Mouse (Mus musculus) left cerebral cortex, adult 9 months (tissue): Measurements from ENCODE around the gene Wfdc21.

Experiments used
- DNase-seq, 2 experiments: peaks; one replicate each; pipeline ENCODE4 v3.0.0; 2022; ENCODE audit warnings: low spot score in 2 of 2

The Wfdc21 gene

DNA sequence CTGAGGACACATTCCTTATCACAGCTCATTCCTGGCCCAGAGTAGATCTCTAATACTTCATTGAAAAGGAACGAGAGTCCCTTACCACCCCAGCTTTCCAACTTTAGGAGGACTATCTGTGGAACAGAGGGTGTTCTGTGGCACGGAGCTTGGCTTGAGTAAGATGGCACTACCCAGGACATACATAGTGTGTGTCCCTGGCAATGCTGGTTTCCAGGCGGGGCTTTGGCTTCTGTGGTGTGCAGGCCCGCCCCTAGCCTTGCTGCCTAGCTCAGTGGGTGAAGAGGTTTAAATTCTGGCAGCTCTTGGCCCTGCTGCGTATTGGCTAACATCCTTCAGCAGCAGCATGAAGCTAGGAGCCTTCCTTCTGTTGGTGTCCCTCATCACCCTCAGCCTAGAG is at the start of gene Wfdc21:
Wfdc21 (plus strand) TSS at position 260 of the 400 bp plus-strand sequence.
- no peak for DNase-seq

DNA sequence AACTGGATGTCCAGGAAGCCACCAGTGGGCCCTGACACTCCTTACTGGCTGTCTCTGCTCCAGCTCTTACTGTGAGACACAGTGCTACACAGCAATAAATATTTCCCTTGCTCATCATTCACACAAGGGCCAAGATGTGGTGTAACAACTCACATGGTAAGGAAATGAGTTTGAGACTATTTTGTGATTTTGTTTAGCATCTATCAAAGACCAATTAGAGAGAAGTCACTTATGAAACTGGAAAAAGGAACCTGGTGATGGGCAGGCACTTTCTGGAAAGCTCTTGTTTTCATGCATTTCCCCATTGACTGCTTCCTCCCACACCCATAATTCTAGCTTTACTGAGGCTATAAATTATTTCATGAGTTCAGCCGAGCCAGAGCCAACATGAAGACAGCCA is 43.0 kb upstream of the Wfdc21 start, which contains the start of gene Wfdc17:
Wfdc17 (plus strand) TSS at position 287 of the 400 bp plus-strand sequence.
- DNase-seq: no peak

DNA sequence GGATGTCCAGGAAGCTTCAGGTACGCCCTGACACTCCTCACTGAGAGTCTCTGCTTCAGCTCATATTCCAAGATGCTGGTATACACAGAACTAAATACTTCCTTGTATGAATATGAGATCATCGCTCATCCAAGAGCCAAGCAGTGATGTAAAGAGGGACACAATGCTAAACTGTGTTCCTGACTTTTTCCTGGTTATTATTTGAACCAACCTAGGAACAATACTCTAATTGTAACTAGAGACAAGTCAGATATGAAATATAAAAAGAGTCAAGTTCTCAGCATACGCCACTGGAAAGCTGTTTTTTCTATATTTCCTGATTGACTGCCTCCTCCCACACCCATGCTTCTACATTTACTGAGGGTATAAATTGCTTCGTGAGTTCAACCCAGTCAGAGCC is 38.0 kb upstream of the Wfdc21 start, which contains the start of gene Wfdc18:
Wfdc18 (plus strand) TSS at position 301 of the 400 bp plus-strand sequence.
- no peak for DNase-seq

DNA sequence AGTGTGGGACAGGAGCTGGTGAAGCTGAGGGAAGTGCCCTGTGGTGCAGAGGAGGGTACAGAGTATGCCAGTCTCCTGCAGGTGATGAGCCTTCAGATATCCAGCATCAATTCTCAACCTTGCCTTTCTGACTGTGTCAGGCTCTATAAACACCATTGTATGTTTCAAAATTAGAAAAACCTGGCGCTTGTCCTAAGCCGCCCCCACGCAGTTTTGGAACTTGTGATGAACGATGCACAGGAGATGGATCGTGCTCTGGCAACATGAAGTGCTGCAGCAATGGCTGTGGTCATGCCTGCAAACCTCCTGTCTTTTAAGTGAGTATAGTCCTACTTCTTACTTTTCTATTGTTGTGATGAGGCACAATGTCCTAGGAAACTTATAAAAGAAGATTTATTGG is 37.1 kb upstream of the Wfdc21 start:
- peak in 1 of 2 experiments; percentile 21 for DNase-seq

DNA sequence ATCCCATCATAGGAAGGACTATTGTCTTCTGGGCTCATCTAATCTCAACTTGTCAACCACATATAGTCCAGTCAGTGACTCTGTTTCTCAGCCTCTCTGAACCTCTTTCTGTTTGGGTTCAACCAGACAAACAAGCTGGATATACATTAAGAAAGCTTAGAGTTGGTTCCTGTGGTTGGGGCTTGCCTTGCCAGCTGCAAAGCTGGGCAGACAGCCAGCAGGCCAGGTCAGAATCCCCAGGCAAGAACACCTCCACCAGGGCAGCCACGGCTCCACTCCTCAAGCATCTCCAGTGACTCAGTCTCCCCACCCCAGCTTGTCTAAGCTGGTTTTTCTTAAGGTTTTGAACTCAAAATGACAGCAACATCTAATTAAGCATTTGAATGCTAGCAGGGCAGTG is 34.1 kb upstream of the Wfdc21 start:
- no peak for DNase-seq

DNA sequence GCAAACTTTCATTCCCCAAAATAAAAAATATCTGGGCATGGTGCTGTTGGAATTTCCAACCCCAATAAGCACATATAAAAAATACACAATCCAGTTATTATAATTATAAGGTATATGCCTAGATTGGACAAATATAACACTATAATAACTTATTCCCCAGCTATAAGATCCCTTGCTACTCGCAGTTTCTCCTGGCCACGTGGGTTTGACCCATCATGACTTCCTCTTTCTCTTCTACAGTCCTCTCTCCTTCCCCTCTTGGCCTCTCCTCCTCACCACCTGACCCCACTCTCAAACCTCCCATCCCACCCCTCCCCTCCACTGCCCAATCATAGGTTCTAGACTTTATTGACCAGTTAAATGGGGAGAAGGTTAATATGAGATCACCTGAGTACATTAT is 32.8 kb upstream of the Wfdc21 start:
- DNase-seq: no peak

DNA sequence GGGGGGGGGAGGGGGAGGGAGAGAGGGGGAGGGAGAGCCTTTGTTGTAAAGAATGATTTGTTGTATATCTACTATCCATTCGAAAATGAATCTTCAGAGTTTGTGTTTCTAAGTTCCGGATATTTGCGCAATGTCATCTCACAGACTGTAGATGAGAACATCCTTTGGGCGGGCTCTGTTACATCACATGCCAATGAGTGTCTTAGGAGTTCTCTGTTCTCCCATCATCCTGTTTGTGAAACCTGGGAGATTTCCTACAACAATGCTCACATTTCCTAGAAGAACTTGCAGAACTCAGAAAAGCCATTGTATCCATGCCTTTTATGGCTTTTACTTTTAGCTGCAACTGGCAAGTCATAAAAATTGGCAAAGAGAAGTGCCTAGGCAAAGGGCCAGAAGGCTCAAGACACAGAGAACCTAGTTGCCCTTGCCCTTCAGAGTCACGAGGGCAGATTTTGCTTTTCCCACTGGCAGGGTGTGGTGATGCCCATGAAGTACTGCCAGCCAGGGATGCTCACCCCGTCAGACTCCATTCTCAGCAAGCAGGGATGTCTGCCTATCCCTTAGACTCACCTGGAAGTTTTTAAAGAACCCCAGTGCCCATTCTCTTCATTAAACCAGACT is 29.6 kb upstream of the Wfdc21 start:
- DNase-seq: no peak

DNA sequence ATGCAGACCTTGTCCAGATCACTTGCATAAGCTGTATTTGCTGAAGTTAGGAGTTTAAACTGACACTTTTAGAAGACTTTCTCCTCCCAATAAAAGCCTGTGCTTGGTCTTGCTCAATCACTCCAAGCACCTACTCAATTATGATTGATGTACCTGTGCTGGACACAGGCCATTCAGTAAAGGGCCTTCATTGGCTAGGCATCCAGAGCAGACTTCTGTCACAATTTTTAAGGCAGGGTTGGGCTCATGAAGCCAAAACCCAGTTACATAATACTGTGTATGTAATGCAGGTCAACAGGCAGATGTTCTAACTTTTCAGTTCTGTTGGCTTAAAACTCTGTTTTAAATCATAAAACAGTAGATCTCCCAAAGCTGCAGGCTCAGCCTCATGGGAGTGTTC is 26.0 kb upstream of the Wfdc21 start:
- DNase-seq: no peak

DNA sequence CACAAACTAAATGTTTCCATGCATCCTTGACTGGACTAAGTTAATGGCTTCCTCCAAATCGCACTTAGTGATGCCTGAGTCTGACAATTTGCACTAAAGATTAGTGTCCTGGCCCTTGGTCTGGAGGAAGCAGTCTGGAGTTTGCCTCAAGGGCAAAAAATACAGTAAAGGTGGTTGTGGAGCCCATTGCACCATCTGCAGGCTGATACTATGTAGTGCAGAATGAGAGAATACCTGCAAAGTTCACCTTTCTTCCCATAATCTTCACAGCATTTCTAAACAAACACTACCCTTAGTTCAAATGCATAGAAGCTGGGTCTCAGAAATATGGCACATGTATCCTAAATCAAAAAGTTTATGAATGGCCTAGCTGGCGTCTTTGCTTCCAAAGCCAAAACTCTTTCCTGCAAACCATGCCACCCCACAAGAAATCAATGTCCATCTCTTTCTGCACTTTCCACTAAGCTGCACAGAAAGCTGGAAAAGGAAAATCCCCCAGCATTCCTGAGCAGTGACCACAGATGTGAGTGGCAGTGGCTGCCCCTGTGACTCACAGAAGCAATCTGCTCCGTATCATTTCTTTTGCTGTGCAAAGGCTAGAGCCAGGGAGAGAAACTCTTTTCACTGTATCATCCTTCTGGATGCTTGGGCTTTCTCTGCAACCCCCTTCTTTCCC is 17.8 kb upstream of the Wfdc21 start:
- DNase-seq: no peak

DNA sequence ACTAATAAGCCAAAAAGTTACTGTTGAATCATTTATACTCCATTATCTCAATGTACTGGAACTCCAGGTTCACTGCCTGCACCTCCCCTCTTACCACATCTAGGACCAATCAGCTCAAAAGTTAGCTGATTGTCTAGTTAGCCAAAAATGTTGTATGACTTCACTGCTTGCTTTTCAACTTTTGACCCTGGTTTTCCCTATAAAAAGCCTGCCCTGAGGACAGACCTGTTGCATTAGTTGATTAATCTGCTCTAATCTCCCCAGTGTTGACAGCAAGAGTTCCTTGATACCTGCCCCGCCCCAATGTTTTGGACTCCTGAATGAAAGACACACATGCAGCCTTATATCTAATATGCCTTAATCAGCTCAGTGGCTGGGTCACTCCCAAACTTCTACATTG is 15.6 kb upstream of the Wfdc21 start:
- DNase-seq: no peak

DNA sequence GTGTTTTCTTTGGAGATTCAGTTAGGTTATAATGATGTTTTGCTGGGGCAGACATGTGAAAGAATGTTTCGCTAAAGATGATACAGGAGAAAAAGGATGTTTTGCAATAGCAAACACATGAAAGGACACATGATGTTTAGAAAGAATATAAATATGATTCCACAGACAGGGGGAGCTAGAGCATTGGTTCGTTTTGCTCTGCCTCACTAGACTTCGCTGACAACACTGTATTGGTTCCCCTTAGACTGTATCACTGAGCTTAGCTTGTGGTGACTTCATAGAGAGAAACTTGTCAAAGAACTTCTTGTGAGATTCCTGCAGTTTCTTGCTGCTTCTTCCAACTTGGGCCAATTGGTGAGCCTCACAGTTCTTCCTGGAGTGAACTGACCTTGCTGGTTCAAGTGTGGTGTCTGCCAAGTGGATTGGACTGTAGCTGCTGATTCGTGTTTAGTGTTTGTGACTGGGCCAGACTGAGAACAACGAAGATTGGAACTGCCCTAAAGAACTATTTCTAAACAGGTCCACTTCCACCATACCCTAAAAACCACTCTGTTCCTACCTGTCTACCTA is 13.6 kb upstream of the Wfdc21 start:
- DNase-seq: no peak

DNA sequence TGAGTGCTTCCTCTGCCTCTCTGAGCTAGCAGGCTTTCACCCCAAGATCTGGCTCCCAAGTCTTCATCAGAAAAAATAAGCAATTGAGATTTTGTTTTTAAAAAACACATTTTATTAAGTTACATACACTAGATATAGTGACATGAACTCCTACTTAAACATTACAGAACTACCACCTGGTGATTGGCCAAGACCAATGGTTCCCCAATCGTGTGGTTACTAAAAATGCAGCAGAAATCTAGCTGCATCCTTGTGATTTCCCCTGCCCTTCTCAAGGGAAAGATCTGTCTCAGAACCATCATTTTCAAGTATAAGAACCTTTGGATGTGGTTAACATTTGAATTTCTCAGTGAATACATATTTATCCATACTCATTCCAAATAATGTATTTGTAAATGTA is 12.5 kb upstream of the Wfdc21 start:
- no peak for DNase-seq

DNA sequence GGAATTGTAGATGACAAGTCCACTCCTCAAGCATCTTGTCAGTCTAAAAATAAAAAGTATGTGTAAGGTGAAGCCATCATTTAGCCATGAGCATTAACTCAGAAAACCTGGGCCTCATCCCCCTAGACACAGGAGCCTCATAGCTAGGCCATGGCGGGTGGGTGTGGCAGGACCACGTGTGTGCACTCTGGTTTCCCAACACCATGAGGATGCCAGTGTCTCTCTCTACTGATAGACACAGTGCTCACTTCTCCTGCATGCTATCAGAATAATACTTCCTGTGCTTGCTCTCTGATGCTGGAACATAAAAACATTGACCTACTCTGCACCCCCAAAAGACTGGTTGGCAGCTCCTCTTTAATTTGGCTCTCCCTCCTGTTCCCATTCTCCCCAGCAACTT is 10.9 kb upstream of the Wfdc21 start:
- DNase-seq: no peak

DNA sequence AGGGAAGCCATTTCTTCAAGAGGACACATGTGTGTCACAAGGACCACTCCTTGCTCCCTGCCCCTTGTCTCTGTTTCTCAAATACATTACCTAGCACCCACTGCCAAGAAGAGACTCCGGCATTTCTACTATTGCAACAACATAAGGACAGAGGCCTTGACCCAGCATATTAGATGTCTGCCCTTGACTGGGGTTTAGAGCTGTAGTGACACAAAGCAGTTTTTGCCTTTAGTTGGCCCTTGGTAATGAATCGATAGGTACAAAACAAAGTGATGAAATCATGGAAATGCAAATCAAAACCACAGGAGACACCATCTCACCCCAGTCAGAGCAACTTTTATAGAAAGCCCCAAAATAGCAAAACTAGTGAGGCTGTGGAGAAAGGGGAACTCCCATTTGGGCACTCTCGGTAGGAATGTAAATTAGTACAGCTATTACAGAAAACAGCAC is 9.6 kb upstream of the Wfdc21 start:
- DNase-seq: no peak

DNA sequence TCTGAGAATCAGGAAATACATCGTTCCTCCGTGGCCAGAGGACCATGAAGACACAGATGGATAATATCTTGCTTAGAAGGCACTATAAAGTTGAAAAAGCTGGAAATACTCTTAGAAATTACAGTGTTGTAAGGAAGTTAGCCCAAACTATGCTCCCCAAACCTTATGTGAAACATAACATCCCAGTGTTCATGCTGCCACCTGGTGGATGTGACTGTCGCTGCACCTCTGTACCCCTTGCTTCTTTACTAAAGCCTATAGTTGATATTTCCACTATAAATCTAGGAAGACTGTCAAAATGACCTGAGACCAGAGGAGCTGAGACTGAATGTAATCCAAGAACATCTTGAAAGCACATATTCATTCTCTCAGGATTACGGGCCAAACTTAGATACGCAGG is 7.5 kb upstream of the Wfdc21 start:
- peak; percentile 16 to 88 for DNase-seq

DNA sequence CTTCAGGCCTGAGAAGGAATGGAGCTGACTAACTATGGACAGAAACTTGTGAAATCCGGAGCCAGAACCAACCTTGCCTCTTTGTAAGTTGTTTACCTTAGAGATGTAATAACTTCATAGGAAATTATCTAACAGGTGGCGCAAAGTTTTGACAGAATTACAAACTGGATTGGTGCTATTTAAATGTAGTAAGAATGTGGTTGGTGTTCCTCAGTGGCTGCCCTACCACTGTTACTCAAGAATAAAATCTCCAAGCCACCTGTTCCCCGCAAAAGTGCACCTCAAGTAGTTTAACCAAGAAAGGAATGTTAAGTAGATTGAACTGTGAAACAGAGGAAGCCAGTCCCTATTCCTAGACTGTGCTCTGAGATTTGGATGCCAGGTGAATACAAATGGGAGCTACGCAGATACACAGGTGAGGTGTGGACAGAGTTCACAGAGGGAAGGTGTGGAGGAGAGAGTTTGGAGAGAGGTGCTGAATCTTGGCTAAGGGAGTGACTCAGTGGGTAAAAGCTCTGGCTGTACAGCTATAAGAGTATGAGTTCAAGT is 6.2 kb upstream of the Wfdc21 start:
- DNase-seq: no peak

DNA sequence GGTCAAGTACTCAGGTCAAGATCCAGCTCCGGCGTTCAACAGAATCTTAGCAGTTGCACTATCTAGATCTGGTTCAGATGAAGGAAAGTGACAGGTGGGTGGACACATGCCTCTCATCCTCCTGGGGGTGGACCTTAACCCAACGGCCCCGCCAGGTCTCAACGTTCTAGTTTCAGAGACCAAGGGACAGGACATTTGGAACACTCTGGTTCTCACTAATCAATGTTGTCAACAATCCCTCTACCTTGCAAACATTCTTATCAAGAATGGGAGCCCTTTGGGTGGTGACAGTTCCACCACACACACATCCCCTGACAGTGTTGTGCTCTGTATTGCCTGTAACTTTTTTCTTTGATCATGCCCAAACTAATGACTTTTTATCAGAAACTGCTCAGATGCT is 4.9 kb upstream of the Wfdc21 start:
- DNase-seq: no peak

DNA sequence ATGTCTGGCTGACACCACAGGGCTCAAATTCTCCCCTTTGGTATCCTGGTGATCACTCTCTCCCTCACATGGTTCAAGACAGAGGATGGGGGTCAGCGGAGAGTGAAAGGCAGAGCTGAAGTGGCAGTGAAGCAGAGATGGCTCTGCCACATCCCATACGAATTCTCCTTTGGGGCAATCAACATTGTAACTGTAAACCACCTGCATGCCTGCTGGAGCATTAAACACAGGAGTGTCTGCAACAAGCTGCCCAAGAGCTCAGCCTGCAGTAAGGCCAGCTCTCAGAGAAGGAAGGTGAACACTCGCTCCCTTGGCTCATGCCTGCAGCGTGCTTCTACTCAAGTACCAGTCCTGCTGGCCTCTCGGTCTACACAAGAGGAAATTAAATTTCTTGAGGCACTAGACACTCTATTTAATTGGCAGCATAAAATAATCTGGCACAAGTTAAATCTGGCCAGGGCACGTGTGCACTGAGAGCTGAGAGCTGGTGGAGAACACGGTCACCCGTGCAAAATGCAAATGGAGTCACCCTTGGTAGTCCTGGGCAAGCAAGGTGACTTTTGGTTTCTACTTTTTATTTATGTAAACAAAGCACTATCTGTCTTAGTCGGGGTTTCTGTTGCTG is 3.9 kb upstream of the Wfdc21 start:
- no peak for DNase-seq

DNA sequence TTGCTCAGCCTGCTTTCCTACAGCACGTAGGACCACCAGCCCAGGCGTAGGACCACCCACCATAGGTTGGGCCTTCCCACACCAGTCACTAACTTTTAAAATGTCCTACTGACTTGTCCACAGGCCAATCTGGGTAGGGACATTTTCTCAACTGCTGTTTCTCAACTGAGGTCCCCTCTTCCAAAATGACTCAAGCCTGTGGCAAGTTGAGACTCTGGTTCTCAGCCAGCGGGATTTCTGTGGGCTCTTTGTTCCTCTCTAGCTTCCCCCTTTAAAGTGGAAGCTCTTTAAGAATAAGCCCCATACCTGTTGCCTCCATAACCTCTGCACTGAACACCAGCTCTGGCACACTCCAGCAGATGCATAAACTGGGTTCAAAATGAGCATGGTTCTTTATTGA is 3.2 kb upstream of the Wfdc21 start:
- no peak for DNase-seq

DNA sequence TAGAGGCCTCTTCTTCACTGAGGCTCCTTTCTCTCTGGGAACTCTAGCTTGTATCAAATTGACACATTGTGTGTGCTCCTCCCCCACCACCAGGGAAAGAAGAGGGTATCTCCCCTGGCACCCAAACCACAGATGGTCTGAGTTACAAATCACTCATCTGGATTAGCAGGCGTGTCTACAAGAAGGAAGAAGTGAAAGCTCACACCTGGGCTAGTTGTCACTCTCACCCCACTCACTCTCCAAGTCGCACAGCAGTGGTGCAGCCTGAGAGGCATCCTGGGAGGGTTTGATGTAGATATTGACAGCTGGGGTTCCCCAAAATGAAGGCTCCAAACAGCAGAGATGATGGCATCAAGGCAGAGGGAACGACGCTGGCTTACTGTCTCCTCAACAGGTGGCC is 588 bp upstream of the Wfdc21 start:
- no peak for DNase-seq

DNA sequence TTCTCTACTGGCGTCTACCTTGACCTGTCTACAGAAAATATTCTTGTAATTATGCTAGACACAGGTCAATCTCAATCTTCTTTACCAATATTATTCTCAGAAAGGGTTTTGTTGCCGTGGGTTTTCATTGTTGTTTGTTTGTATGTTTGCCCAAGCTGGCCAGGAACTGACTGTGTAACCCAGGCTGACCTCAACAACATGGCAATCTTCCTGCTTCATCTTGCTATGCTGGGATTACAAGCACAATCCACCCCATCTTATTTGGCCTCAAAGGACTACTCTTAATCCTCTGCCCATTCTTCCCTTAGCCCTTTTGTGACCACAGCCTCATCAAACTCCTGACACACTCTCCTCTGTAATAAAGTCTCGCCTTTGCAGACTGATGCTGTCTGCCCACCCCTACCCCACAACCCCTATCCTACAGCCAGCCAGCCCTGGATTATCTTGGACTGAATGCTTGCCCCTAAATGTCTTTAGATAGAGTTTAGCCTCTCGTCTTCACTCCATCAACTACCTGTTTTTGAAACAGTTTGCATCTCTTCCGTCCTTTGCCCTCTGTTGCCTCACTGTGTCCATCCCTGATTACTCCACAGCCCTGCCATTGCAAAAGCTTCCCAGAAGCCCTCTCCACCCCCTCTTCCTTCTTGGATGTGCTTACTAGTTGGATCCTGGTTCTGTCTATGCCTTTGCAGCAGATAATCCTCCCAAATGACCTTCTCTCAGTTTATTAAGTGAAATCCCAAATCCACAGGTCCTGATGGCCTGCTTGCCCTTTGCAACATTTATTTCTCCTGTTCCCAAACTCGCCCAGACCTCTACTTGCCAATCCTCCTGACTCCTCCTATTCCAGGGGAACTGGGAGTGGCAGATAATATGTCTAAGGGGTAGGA is 881 bp downstream of the Wfdc21 start:
- no peak for DNase-seq
